Mouse (Mus musculus): ENCODE measurements around the gene Siglece.
"Not testable (repeated sequence)": the region's sequence is repeated elsewhere in the genome, so short reads cannot be mapped to it uniquely, and the experiment has no call there.

Gene Siglece

DNA sequence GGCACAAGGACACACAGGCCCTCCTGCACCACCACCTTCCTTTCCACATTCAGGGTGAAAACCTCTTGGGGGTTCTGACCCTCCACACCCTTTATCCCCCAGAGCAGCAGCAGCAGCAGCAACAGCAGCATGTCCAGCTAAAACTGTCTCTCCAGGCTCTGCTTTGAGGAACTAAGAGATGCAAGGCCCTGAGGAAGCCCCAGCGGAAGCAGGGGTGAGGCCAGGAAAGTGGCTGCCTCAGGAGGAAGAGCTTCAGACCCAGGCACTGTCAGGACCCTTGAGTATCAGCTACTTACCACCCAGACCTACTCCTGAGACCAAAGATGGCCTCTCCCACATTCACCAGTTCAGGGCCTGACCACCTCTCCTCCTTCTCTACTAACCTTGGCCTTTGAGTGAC, at the start of gene Siglece:
Gene Siglece, minus strand, starts transcription at position 160 of the 400 bp plus-strand sequence.
- no peak for DNase-seq

DNA sequence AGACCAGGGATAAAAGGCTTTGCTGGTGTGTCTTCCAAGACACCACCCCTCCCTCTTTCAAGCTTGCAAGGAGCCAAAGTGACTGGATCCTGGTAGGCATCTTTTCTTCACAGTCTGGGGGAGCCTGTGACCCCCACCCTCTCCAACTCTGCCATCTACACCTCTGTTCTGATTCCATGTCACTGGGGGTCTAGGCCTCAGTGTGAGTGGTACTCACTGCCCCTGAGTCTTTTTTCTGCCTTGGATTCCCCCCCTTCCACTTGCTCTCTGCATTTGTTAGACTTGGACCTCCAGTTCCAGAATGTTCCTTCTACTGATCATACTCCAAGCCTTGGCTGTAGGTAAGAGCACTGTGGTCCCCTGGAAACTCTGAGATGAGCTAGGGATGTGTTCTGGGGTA, 30.2 kb upstream of the Siglece start, which contains the start of gene Klk14:
Gene Klk14, plus strand, starts transcription at position 301 of the 400 bp plus-strand sequence.
- DNase-seq: no peak

DNA sequence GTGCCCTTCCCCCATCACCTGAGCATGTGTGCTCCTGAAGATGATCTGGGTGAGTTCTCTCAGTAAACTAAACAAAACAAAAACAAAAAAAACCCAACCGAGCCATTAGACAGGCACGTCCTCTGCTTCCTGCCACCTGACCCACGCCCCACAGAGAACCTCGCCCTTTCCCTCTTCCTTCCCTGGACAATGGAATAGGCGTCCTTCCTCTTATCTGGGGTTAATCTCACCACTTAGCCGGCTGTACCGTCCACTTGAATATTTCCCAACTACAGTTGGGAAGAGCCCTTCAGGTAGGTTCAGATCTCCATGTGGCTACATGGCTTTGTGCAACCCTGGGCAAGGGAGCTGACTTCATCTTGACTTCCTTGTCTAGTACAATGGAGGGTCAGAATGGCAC, 25.1 kb upstream of the Siglece start:
- DNase-seq: peak; percentile 27

DNA sequence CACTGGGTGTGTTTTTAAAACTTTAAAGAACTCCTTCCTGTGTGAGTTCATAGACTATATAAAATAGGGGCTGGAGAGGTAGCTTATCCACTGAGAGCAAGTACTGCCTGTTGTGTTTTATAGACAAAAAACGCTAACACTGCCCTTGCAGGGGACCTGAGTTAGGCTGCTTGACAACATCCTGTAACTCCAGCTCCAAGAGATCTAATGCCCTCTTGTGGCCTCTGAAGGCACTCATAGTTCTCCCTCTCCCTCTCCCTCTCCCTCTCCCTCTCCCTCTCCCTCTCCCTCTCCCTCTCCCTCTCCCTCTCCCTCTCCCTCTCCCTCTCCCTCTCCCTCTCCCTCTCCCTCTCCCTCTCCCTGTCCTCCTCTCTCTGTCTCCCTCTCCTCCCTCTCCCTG, 22.6 kb upstream of the Siglece start:
- not testable (repeated sequence) for DNase-seq

DNA sequence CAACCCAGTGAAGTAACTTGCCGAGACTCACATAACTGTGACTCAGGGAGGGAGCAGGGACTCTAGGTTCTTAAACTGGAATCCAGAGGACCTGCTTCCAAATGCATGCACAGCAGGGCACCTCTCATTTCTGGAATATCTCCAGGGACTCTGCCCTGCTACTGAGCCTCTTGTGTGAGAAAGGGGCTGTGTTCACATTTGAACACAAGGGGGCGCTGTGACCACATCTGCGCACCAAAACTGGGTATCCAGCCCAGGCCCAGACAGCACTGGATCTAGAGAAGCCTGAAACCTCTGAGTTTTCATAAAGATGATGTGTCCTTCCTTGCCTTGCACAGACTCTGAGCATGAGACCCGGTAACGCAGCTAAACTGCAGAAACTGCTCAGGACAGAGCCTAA, 21.0 kb upstream of the Siglece start:
- DNase-seq: peak; percentile 79

DNA sequence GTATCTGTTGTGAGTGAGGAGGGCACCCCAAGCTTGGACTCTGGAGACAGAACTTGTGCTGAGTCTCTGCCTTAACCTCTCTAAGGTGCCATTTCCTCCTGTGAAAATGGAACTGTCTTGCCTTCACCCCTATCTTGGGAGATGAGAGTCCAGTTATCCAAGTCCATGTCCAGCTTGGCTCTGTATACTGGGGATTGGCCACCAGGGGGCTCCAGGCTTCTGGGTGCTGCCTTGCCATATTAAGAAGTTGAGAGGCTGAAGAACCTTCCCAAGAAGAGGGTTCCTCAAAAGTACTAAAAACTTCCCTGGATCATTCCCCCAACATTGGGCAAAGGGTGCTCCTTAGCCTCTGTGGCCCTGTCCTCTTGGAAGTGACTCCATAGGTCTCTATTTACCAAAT, 18.6 kb upstream of the Siglece start:
- DNase-seq: peak; percentile 64

GRCm38 (mm10) chr7:43675091-43675490, 15.1 kb upstream of the Siglece start:
- no peak for DNase-seq

DNA sequence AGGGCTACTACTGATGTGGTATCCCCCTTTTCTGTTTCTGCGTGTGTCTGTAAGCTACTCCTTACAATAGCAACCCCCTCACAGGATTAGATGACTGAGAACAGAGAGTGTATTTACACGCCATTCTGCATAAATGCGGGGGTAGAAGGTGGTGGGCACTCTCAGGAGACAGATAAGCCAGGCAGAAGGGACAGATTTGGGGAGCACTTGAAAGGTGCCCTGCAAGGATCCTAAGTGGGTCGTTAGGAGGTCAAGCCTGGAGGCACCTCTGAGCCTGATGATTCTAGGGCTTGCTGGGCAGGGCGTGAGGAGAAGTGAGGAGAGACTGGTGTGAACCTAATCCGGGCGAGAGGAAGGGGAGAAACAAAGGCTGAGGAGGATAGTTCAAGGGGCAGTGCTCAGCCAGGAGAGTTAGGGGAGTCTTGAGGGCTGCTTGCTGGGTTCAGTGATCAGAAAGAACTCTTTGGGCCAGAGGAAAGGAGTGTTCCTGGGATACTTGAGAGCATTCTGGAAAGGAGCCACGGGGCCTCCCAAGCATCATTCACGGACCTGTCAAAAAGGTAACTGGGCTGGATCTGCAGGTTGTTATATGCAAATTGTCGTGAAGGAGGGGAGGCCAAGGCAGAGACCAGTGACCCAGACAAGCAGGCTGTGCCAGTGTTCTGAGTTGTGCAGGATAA, 12.8 kb upstream of the Siglece start:
- peak; percentile 30 for DNase-seq

GRCm38 (mm10) chr7:43671809-43672580, 12.0 kb upstream of the Siglece start, which contains the start of gene Ctu1:
TSS of gene Ctu1 (plus strand) at chr7:43672016.
- DNase-seq: peak; percentile 88

DNA sequence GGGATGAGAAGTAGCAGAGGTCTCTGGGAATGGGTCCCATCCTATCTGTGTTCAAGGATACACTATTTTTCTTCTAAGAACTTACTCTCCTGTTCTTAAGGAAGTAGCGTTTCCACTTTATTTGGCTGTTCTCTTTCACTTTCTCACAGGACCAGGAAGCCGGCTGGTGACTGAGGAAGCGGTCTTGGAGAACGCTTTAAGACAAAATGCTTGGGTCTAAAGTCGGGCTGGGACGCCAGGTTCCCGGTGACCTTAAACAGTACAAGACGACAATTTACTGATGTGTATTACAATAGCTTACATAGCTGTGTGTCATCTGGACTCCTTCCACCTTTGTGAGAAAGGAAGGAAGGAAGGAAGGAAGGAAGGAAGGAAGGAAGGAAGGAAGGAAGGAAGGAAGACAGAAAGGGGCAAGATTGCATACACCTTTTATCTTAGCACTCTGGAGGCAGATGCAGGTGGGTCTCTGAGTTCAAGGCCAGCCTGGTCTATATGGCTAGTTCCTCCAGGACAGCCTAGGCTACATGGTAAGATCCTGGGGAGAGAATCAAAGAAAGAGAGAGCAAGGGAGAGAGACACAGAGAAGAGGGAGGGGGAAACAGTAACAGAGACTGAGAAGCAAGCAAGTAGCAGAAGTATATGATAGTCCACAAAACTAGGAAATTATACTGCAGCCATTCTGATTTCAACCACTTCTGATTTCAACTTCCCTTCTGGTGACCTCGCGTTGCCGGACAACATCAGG, 11.3 kb upstream of the Siglece start:
- no peak for DNase-seq

- no peak for DNase-seq
Observed at GRCm38 (mm10) chr7:43668582-43668981, 8.6 kb upstream of the Siglece start.

- DNase-seq: not testable (repeated sequence)
Observed at GRCm38 (mm10) chr7:43667221-43667620, 7.3 kb upstream of the Siglece start.

DNA sequence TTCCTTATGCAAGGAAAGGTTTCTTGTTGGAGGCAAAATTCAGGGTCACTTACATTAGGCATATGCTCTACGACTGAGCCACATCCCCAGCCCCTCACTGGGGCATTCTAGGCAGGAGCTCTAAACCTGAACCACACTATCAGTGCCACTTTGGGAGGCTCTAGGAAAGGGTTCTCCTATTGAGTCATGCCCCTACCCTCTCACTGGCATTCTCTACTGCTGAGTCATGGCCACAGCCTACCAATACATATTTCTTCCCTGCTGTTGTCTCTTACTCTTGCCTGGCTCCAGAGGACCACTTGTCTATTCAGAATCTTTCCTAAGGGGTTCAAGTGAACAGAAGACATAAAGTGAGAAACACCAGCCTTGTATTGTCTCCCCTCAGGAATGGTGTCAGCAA, 2.8 kb upstream of the Siglece start:
- no peak for DNase-seq

DNA sequence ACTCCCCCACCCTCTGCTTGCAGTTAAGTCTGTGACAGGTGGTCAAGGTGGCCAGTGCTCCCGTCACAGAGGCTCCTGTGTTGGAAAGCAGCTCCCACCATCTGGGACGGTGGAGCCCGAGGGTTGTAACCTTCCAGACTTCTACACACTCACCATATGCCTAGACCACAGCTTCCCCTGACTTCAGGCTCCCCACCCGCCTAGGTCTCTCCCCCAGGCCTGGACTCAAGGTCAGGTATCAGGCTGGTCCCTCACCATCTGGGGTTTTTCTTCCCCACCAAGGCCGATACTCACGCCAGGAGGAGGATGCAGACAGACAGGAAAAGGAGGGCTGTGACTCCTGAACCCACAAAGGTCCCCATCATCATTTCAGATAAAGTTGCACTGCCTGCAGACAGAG, 3.7 kb downstream of the Siglece start:
- DNase-seq: no peak

DNA sequence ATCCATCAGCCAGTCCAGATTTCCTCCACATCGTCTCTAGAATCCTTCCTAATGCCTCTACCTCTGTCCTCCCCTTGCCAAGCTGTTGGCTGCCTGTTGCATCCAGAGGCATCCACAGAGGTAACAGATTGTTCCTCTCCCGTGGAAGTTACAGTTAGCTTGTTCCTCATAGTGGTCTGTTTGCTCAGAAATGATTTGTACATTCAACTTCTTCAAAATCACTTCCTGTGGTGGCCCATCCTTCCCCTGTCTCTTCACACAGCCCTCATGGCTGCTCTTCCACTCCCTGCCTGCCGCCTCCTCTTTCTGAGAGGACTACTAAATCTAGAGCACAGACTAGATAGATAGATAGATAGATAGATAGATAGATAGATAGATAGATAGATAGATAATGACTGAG, 5.4 kb downstream of the Siglece start:
- DNase-seq: no peak

GRCm38 (mm10) chr7:43652683-43653082, 7.3 kb downstream of the Siglece start:
- DNase-seq: no peak

GRCm38 (mm10) chr7:43643046-43643652, 16.8 kb downstream of the Siglece start:
- DNase-seq: no peak

DNA sequence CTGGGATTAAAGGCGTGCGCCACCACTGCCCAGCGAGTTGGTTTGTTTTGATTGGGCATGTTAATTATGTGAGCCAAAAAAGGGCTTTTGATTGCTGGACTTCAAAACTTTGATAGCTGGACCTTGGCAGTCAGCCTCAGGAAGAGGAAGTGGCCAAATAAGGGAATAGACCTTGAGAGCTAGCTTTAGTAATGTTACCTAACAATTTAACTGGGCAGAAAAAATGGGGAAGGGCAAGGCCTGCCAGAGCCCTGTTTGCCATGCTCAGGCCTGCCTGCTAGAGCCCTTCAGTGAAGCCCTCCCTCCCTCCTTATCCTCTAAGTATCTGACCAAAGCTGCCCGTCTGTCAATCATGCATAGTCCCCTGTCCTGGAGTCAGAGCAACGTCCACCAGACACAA, 17.4 kb downstream of the Siglece start:
- no peak for DNase-seq

DNA sequence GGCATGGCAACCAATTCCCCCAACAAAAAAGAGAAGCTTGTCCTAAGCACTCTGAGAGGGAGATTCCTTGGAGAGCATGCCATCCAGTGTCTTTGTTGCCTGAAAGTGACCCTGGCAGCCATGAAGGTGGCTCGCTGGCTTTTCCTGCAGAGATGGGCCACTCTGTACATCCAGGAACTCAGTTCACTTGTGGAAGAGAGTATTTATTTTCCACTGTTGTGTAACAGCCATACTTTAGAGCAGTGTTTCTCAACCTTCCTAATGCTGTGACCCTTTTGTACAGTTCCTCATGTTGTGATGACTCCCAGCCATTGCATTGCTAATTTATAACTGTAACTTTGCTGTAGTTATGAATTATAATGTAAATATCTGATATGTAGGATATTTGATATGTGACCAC, 22.8 kb downstream of the Siglece start:
- no peak for DNase-seq

- DNase-seq: no peak
Observed at GRCm38 (mm10) chr7:43636194-43636593, 23.8 kb downstream of the Siglece start.

DNA sequence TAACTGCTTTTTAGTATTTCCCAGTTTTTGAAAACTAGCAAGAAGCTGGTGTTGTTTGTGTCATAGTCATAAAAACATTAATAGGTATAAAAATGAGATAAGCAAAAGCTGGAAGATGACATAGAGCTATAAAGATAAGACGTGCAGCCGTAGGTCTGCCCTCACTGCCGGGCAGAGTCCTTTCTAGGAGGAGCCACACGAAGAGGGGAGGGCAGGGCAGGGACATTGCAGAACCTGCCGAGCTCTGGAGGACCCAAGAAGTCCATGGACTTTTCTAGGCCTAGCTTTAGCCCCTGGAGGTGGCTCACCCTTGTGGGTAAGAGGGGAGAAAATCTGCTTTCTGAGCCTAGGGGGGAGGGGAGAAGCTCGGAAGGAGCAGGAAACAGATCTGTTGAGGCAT, 25.5 kb downstream of the Siglece start, which contains the start of gene Ceacam18:
Gene Ceacam18, plus strand, starts transcription at position 208 of the 400 bp plus-strand sequence.
- no peak for DNase-seq

DNA sequence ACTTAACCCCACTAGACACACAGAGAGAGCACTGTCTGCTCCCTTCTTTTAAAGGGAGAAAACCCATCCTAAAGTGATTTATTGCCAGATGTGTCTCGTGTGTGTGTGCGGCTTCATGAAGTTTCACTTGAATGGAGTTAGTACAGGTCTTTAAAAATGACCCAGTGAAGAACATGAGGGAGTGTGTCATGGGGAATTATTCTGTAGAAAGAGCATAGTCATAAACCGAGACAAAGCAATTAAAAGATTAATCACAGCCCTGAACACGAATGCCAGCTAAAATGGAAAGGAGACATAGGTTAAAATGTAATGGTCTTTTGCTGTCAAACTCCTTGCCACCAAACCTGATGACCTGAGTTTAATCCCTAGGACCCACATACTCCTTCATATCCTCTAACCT, 26.0 kb downstream of the Siglece start:
- no peak for DNase-seq

DNA sequence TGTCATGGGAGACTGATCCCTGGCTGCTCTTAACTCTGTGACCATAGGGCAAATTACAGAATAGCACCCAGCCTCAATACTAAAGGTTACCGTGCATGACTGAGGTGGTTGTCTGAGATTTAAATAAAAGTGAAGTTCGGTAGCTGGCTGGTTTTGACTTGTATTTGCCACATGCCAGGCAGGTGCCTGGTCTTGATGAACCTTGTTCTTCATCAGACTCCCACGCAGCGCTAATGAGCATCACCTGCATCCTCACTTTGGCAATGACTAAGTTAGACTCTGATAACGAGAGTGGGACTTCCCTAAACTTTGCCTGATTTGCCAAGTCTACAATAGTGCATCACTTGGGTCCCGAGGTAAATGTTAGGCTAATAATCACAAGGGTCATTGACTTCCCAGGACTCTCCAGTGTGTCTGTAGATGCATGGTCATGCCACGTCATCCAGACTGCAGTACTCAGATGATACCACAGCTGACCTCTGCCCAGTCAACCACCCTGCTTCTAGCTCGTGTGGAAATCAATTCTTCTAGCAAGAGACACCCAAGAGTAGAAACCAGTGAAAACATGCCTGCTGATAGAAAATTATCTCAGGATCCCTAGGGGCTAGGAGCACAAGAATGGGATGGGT, 34.1 kb downstream of the Siglece start:
- DNase-seq: no peak

Data from lung, postnatal 14 days (tissue).